Mouse (Mus musculus) Muller cell, postnatal 12 days (primary cell): ENCODE measurements at regions not wholly inside any gene's neighbourhood (a gene's known extent, or its start where the extent isn't known, plus 50 kb on each side); places are given as distances from the start of the nearest gene placed in this dataset.

ENCODE experiments used
- DNase-seq: peaks from one replicate; pipeline ENCODE4 v3.0.0-alpha.2; 2015; ENCODE audit errors: inconsistent ontology term

GRCm38 (mm10) chr1:69746575-69747290 lies 59.7 kb upstream of the Ikzf2 start:
- DNase-seq: no peak

- no peak for DNase-seq
Measured at GRCm38 (mm10) chr1:69752724-69753123, 65.7 kb upstream of the Ikzf2 start.

GRCm38 (mm10) chr1:69757702-69758101 lies 69.1 kb upstream of the Spag16 start:
- no peak for DNase-seq

- DNase-seq: no peak
Measured at GRCm38 (mm10) chr1:69759544-69759943, 67.2 kb upstream of the Spag16 start.

GRCm38 (mm10) chr1:69768714-69769113 lies 58.1 kb upstream of the Spag16 start:
- DNase-seq: peak; percentile 43

- DNase-seq: no peak
Measured at GRCm38 (mm10) chr1:69770209-69770608, 56.6 kb upstream of the Spag16 start.

- peak; percentile 66 for DNase-seq
Measured at GRCm38 (mm10) chr1:69771436-69771835, 55.3 kb upstream of the Spag16 start.

- no peak for DNase-seq
Measured at GRCm38 (mm10) chr1:69775589-69775988, 51.2 kb upstream of the Spag16 start.
